Mouse (Mus musculus) gonadal fat pad, adult 2 months (tissue): Measurements from ENCODE around the gene Cda. TPM values are rescaled to one million over a fixed set of nuclear protein-coding genes. Genes with fewer than 3 reads are reported as not detected.

ENCODE experiments used
- DNase-seq: peaks from one replicate; pipeline ENCODE4 v3.0.0-alpha.2; 2012; ENCODE audit warnings: low read depth
- polyA plus RNA-seq: library from polyadenylated mRNA; depleted of rRNA; stranded (reverse); fragments of >200 nt; gene quantifications from 2 replicates; pipeline ENCODE4 v1.2.3, GENCODE M21; 2012

The Cda gene
- polyA plus RNA-seq, 1 experiment, result 13.4 TPM

- DNase-seq, result no peak
These were observed 887 bp upstream of the Cda start for GRCm38 (mm10) chr4:138368498-138369260.

- no peak for DNase-seq
These were observed 1.2 kb downstream of the Cda start for GRCm38 (mm10) chr4:138366561-138366960.

GRCm38 (mm10) chr4:138363511-138363910 is 4.3 kb downstream of the Cda start:
- no peak for DNase-seq

GRCm38 (mm10) chr4:138362883-138363282 is 4.9 kb downstream of the Cda start:
- no peak for DNase-seq

- DNase-seq, result no peak
These were observed 6.4 kb downstream of the Cda start for GRCm38 (mm10) chr4:138361370-138361821.

GRCm38 (mm10) chr4:138358176-138358575 is 9.6 kb downstream of the Cda start:
- DNase-seq, result no peak

GRCm38 (mm10) chr4:138356551-138356950 is 11.2 kb downstream of the Cda start:
- no peak for DNase-seq

- no peak for DNase-seq
These were observed 11.7 kb downstream of the Cda start for GRCm38 (mm10) chr4:138356141-138356540.

GRCm38 (mm10) chr4:138355496-138355895 is 12.3 kb downstream of the Cda start:
- DNase-seq, result no peak

- DNase-seq, result no peak
These were observed 14.2 kb downstream of the Cda start for GRCm38 (mm10) chr4:138353438-138354171.

- DNase-seq, result no peak
These were observed 15.1 kb downstream of the Cda start for GRCm38 (mm10) chr4:138352692-138353091.

GRCm38 (mm10) chr4:138351821-138352220 is 16.0 kb downstream of the Cda start:
- DNase-seq, result no peak

GRCm38 (mm10) chr4:138348716-138349115 is 19.1 kb downstream of the Cda start:
- DNase-seq, result no peak

GRCm38 (mm10) chr4:138347280-138347679 is 20.5 kb downstream of the Cda start:
- no peak for DNase-seq

GRCm38 (mm10) chr4:138344891-138345545 is 22.8 kb downstream of the Cda start:
- no peak for DNase-seq

- no peak for DNase-seq
These were observed 24.4 kb downstream of the Cda start for GRCm38 (mm10) chr4:138343341-138343837.

- DNase-seq, result no peak
These were observed 25.0 kb downstream of the Cda start for GRCm38 (mm10) chr4:138342778-138343177.

GRCm38 (mm10) chr4:138342048-138342447 is 25.7 kb downstream of the Cda start:
- no peak for DNase-seq

- DNase-seq, result no peak
These were observed 26.4 kb downstream of the Cda start for GRCm38 (mm10) chr4:138341393-138341792.

- no peak for DNase-seq
These were observed 27.8 kb downstream of the Cda start for GRCm38 (mm10) chr4:138339963-138340362.

- no peak for DNase-seq
These were observed 30.5 kb downstream of the Cda start for GRCm38 (mm10) chr4:138337341-138337740.

- no peak for DNase-seq
These were observed 30.9 kb downstream of the Cda start for GRCm38 (mm10) chr4:138336876-138337275.
